Mouse (Mus musculus): Measurements from ENCODE around the gene Ppp1r9a.

DNA sequence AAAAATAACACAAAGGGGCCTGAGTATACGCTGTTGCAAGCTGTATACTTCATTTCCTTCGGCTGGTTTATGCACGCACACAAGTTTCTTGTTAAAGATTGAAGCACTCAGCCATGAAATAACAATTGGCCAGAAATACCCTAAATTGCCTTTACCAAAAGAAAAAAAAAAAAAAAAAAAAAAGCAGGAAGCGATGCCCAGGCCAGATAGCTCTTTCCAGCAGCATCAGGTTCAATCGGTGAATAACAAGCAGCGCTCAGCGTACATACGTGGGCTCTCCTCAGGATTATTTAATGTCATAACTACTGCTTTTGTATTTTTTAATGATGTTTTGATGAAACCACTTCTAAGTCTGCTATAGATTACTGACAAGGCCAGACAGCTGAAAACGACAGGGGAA, 262.1 kb downstream of the Ppp1r9a start:
- no peak for TF ChIP-seq CTCF (conservative IDR thresholded peaks at IDR 0.05 in 1 of 2, IDR thresholded peaks at IDR 0.05 in 1 of 2; ENCODE audit: low read depth in 2 of 2, low read length in 2 of 2)
- no peak for TF ChIP-seq POLR2A (IDR thresholded peaks at IDR 0.05; ENCODE audit: low read depth, low read length)
- no peak for TF ChIP-seq POLR2AphosphoS2 (IDR thresholded peaks at IDR 0.05; ENCODE audit: low read depth, low read length)
- no peak for TF ChIP-seq USF2 (conservative IDR thresholded peaks at IDR 0.05; ENCODE audit: low read depth, low read length)
- no peak for TF ChIP-seq ZC3H11A (IDR thresholded peaks at IDR 0.05; ENCODE audit: low read depth, low read length)
- TF ChIP-seq MXI1 (IDR thresholded peaks at IDR 0.05; ENCODE audit: low read depth, low read length), result no peak

All from CH12.LX (cell line).